Comparison of ENCODE assay signal across 24 mouse cellular contexts in genomic region chr10:98651127-98651526, GRCm38 (mm10).
A peak's percentile ranks its signal among the peaks of the same experiment; 100 is the strongest.
DNase-seq lines count a peak whose midpoint lies in the region; ATAC-seq and TF ChIP-seq lines count a peak whose summit lies in the region.
"Had no signal": no experiment of that assay in that cellular context is flagged by ENCODE, and none has a peak within 500 bp of the region (broad histone marks: within the 10 kb centered on the region; RNA-seq: fewer than 3 reads in every experiment).

No protein-coding gene starts in this region.

- WGBS in lung, embryonic 15.5 days = 49% methylated on average over 6 of the region's 6 CpGs
- WGBS in lung, postnatal 0 days = 59% methylated on average over 6 of the region's 6 CpGs

- no peak overlapping the region for H3K9ac ChIP-seq in lung, embryonic 15.5 days
- no peak overlapping the region for H3K9ac ChIP-seq in lung, postnatal 0 days (replicated peaks; ENCODE audit: low read depth)
- H3K9ac ChIP-seq: embryonic facial prominence, embryonic 12.5 days; forebrain, embryonic 13.5 days; forebrain, embryonic 15.5 days; forebrain, postnatal 0 days had no signal

- no peaks in the 10 kb centered on the region for H3K9me3 ChIP-seq in lung, embryonic 15.5 days
- no peaks in the 10 kb centered on the region for H3K9me3 ChIP-seq in lung, postnatal 0 days (ENCODE audit: low read length)
- H3K9me3 ChIP-seq: embryonic facial prominence, embryonic 10.5 days; embryonic facial prominence, embryonic 12.5 days; forebrain, embryonic 13.5 days; forebrain, embryonic 15.5 days; G1E had no signal

- no peak overlapping the region for H3K4me2 ChIP-seq in lung, embryonic 15.5 days
- H3K4me2 ChIP-seq in lung, postnatal 0 days (replicated peaks; ENCODE audit: low read depth, low read length) = no peak overlapping the region
- H3K4me2 ChIP-seq: embryonic facial prominence, embryonic 12.5 days; forebrain, embryonic 13.5 days; forebrain, embryonic 15.5 days had no signal

- peak; percentile 2 for DNase-seq in adrenal gland, adult 2 months
- no peak for DNase-seq in adrenal gland, adult 8-10 months
- no peak for DNase-seq in lung, adult 18-20 months
- DNase-seq in lung, postnatal 0 days (ENCODE audit: low spot score) = peak; percentile 15
- no peak for DNase-seq in lung, postnatal 10 days
- DNase-seq: adrenal gland, postnatal 14 days; adrenal gland, postnatal 36 days; B cell, adult 2 months; cerebellum, adult 11-12 months; cerebellum, adult 2 months; cerebellum, adult 9-10 months; cerebellum, postnatal 10 days; cerebellum, postnatal 25 days; forebrain, postnatal 0 days had no signal

- TF ChIP-seq CTCF in lung, postnatal 0 days (IDR thresholded peaks at IDR 0.05) = no peak

- H3K36me3 ChIP-seq in lung, embryonic 15.5 days = no peaks in the 10 kb centered on the region
- H3K36me3 ChIP-seq in lung, postnatal 0 days (ENCODE audit: insufficient read depth, low read length) = no peaks in the 10 kb centered on the region
- H3K36me3 ChIP-seq: embryonic facial prominence, embryonic 10.5 days; embryonic facial prominence, embryonic 12.5 days; forebrain, embryonic 15.5 days; G1E had no signal

- H3K27me3 ChIP-seq in lung, embryonic 15.5 days = no peaks in the 10 kb centered on the region
- H3K27me3 ChIP-seq in lung, postnatal 0 days (replicated peaks; ENCODE audit: insufficient read depth, low read length) = no peaks in the 10 kb centered on the region
- H3K27me3 ChIP-seq: CH12.LX; embryonic facial prominence, embryonic 12.5 days; forebrain, embryonic 13.5 days; forebrain, embryonic 15.5 days; Patski had no signal

- no peak overlapping the region for H3K4me3 ChIP-seq in lung, embryonic 15.5 days
- no peak overlapping the region for H3K4me3 ChIP-seq in lung, postnatal 0 days (ENCODE audit: low read depth, low read length)
- H3K4me3 ChIP-seq: embryonic facial prominence, embryonic 10.5 days; embryonic facial prominence, embryonic 12.5 days; forebrain, embryonic 13.5 days; forebrain, embryonic 15.5 days had no signal

- TF ChIP-seq EP300 in lung, postnatal 0 days (IDR thresholded peaks at IDR 0.05) = no peak

- ATAC-seq in lung, embryonic 15.5 days (ENCODE audit: borderline replicate concordance, extremely low read depth, low FRiP score, low TSS enrichment) = no peak
- ATAC-seq in lung, postnatal 0 days = peak; percentile 56
- ATAC-seq: activated CD4-positive, CD25-positive, alpha-beta regulatory T cell, adult 4 months; CD4-positive, CD25-positive, alpha-beta regulatory T cell, adult 4 months; forebrain, embryonic 13.5 days; forebrain, embryonic 15.5 days; forebrain, postnatal 0 days; Patski had no signal

- H3K4me1 ChIP-seq in lung, embryonic 15.5 days = no peaks in the 10 kb centered on the region; the same call in 1 of the 2 replicates
- H3K4me1 ChIP-seq in lung, postnatal 0 days (ENCODE audit: insufficient read depth, low read depth, low read length) = no peaks in the 10 kb centered on the region
- H3K4me1 ChIP-seq: embryonic facial prominence, embryonic 10.5 days; embryonic facial prominence, embryonic 12.5 days; forebrain, embryonic 13.5 days had no signal

- 0 out of 2 replicates have a peak overlapping the region, but pooled peaks have one; percentile 33 for H3K27ac ChIP-seq in lung, embryonic 15.5 days
- H3K27ac ChIP-seq in lung, postnatal 0 days (ENCODE audit: low read length) = peak overlapping the region; percentile 52; the same call in 1 of the 2 replicates
- H3K27ac ChIP-seq: embryonic facial prominence, embryonic 10.5 days; embryonic facial prominence, embryonic 12.5 days; forebrain, embryonic 13.5 days; forebrain, embryonic 15.5 days had no signal

Comparison
In these comparisons a context has a peak if more than half of its experiments do, and no peak if none do; other contexts are left out.
1. DNase-seq: peak in adrenal gland, adult 2 months (single experiment) and lung, postnatal 0 days (single experiment); none in adrenal gland, adult 8-10 months (single experiment), lung, adult 18-20 months (0 of 2) and lung, postnatal 10 days (single experiment).